Mouse (Mus musculus) ES-E14 (cell line): ENCODE results near the gene Ccdc28b. TPM values are rescaled to one million over a fixed set of nuclear protein-coding genes. Genes with fewer than 3 reads are reported as not detected.

Experiments
- DNase-seq: peaks from one replicate; pipeline ENCODE4 v3.0.0-alpha.2; 2013; ENCODE audit warnings: low read depth, low spot score
- H3K27ac ChIP-seq: 2 replicates; pipeline ENCODE4 v1.5.1; 2012; ENCODE audit warnings: low read depth, mild to moderate bottlenecking, low read length, moderate library complexity, mixed read lengths; ENCODE audit not compliant: poor library complexity, insufficient read depth, severe bottlenecking
- H3K36me3 ChIP-seq: 2 replicates; pipeline ENCODE4 v1.6.1; 2012; ENCODE audit warnings: mild to moderate bottlenecking, low read length, moderate library complexity, mixed read lengths; ENCODE audit not compliant: control insufficient read depth, poor library complexity, insufficient read depth, severe bottlenecking
- H3K4me1 ChIP-seq, 2 experiments: fragments of 150-350 bp in 1 of 2; sonication (generic) in 1 of 2; 2 replicates each; pipeline ENCODE4 v1.6.1; 2012; ENCODE audit warnings: low read length in 2 of 2, mild to moderate bottlenecking in 1 of 2, mixed read lengths in 1 of 2; ENCODE audit not compliant: control insufficient read depth in 2 of 2, insufficient read depth in 2 of 2, poor library complexity in 1 of 2
- H3K4me3 ChIP-seq, 2 experiments: fragments of 150-350 bp in 1 of 2; sonication (generic) in 1 of 2; 2 replicates each; pipeline ENCODE4 v1.5.1; 2012; ENCODE audit warnings: low read length in 2 of 2, low read depth in 1 of 2, mild to moderate bottlenecking in 1 of 2, mixed read lengths in 1 of 2; ENCODE audit not compliant: insufficient read depth in 1 of 2, poor library complexity in 1 of 2, severe bottlenecking in 1 of 2
- H3K9ac ChIP-seq: 2 replicates; pipeline ENCODE4 v1.6.1; 2012; ENCODE audit warnings: low read depth, mild to moderate bottlenecking, low read length, mixed read lengths; ENCODE audit not compliant: poor library complexity, insufficient read depth, severe bottlenecking
- H3K9me3 ChIP-seq: fragments of 150-350 bp; sonication (generic); 2 replicates; pipeline ENCODE4 v1.6.1; 2012; ENCODE audit warnings: low read depth, mild to moderate bottlenecking, low read length; ENCODE audit not compliant: control insufficient read depth, insufficient read depth
- CHD2 ChIP-seq: IDR thresholded peaks from 2 replicates; pipeline ENCODE4 v1.6.1; 2014; ENCODE audit warnings: mild to moderate bottlenecking, low read depth, low read length, inconsistent platforms
- HCFC1 ChIP-seq: IDR thresholded peaks from 2 replicates; pipeline ENCODE4 v1.6.1; 2012; ENCODE audit warnings: low read length, inconsistent platforms, borderline replicate concordance; ENCODE audit not compliant: insufficient read depth
- MAFK ChIP-seq: IDR thresholded peaks from 2 replicates; pipeline ENCODE4 v1.6.1; 2014; ENCODE audit warnings: mild to moderate bottlenecking, low read depth, low read length, inconsistent platforms; ENCODE audit not compliant: insufficient read depth
- ZC3H11A ChIP-seq: IDR thresholded peaks from 2 replicates; pipeline ENCODE4 v1.6.1; 2012; ENCODE audit warnings: low read depth, mild to moderate bottlenecking, inconsistent platforms, low read length, borderline replicate concordance
- ZNF384 ChIP-seq: IDR thresholded peaks from 2 replicates; pipeline ENCODE4 v1.6.1; 2012; ENCODE audit warnings: low read depth, low read length, inconsistent platforms
- in situ Hi-C, 2 experiments: fragments of 600-800 bp; cut with MboI; formaldehyde crosslinking; loops; one replicate each; pipeline ENCODE4 v1.15.1; 2025; ENCODE audit warnings: low sequenced_read_pairs in 2 of 2, inconsistent platforms in 1 of 2; ENCODE audit not compliant: unreplicated experiment in 2 of 2
- total RNA-seq: library from RNA; depleted of rRNA; stranded (reverse); fragments of 300-350 nt; gene quantifications from 2 replicates; pipeline ENCODE4 v1.2.3, GENCODE M21; 2012

Gene Ccdc28b
- total RNA-seq, 1 experiment, result 11.1 TPM

GRCm38 (mm10) chr4:129580347-129580746 is 43.4 kb downstream of the Ccdc28b start:
- DNase-seq, result peak; percentile 45
- no peak overlapping the region; the same call in 1 of the 2 replicates for H3K9ac ChIP-seq
- H3K4me1 ChIP-seq, result peaks cover 0 to 10% of the 10 kb centered on the region in 2 experiments; a peak in 1 of 4 replicates
- in situ Hi-C loops, result no loop called here
- no peaks in the 10 kb centered on the region for H3K9me3 ChIP-seq
- TF ChIP-seq CHD2, result no peak
- no peak for TF ChIP-seq HCFC1
- TF ChIP-seq MAFK, result no peak
- no peak for TF ChIP-seq ZC3H11A
- TF ChIP-seq ZNF384, result no peak
- peak overlapping the region; percentile 16; the same call in 1 of the 2 replicates for H3K27ac ChIP-seq
- no peak overlapping the region for H3K4me3 ChIP-seq
- no peaks in the 10 kb centered on the region for H3K36me3 ChIP-seq

GRCm38 (mm10) chr4:129578466-129578865 is 45.3 kb downstream of the Ccdc28b start, which contains the start of gene Fam167b:
Fam167b (minus strand) TSS chr4:129578549.
- Histone ChIP-seq H3K4me3 (no peak within 1 kb of the TSS), H3K9me3 (no peaks in the 10 kb centered on the region), H3K9ac (0 out of 2 replicates have a peak within 1 kb of the TSS, but pooled peaks have one; percentile 7), H3K4me1 (peaks cover 0 to 6% of the 10 kb centered on the region in 2 experiments; a peak in 1 of 4 replicates), H3K36me3 (no peaks in the 10 kb centered on the region), H3K27ac (no peak within 1 kb of the TSS)
- no peak for DNase-seq
- TF ChIP-seq ZNF384 (no peak), HCFC1 (no peak), ZC3H11A (no peak), MAFK (no peak), CHD2 (no peak)
- in situ Hi-C loops, result no loop called here

- in situ Hi-C loops, result no loop called here
- no peak for DNase-seq
- Histone ChIP-seq H3K9me3 (no peaks in the 10 kb centered on the region), H3K36me3 (no peaks in the 10 kb centered on the region), H3K27ac (no peak overlapping the region), H3K4me3 (no peak overlapping the region), H3K9ac (no peak overlapping the region), H3K4me1 (peaks cover 0 to 6% of the 10 kb centered on the region in 2 experiments; a peak in 1 of 4 replicates)
- TF ChIP-seq MAFK (no peak), ZC3H11A (no peak), CHD2 (peak; percentile 84), HCFC1 (no peak)
Measured at GRCm38 (mm10) chr4:129577688-129578087, 46.1 kb downstream of the Ccdc28b start.

- Histone ChIP-seq H3K36me3 (no peaks in the 10 kb centered on the region), H3K27ac (no peak overlapping the region), H3K4me1 (peaks cover 0 to 6% of the 10 kb centered on the region in 2 experiments; a peak in 2 of 4 replicates), H3K4me3 (no peak overlapping the region), H3K9ac (0 out of 2 replicates have a peak overlapping the region, but pooled peaks have one; percentile 7), H3K9me3 (no peaks in the 10 kb centered on the region)
- in situ Hi-C loops, result no loop called here
- DNase-seq, result no peak
- TF ChIP-seq HCFC1 (no peak), ZNF384 (no peak), ZC3H11A (no peak)
Measured at GRCm38 (mm10) chr4:129576863-129577491, 46.8 kb downstream of the Ccdc28b start.
